11 mouse cellular contexts compared by ENCODE assay signal in the genomic region with DNA sequence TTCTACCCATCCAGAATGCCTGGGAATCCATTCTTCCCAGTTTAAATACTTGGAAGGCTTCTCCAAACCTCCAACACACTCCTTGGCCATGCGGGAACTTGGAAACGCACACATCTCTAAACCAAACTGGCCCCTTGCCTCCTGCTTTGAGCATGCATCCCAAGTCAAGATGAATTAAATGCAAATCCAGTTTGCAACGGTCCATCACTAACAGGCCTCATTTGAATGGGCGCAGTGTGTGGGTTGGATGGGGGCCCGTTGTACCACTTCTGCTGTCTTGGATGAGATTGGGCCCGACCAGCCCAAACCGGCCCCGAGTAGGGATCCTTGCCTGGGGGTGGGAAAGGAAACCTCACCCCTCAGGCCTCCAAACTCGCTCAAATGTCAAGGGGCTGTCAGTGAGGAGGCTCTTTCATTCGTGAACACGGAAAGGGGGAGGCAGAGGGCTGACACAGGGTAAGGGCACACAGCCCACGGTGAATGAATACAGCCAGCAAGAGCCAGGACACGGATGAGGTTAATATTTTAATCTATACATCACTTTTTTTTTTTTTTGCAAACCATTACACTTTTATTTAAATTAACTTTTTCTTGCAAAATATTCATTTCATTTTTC. TPM values are rescaled to one million over a fixed set of nuclear protein-coding genes. Genes with fewer than 3 reads are reported as not detected.
A peak's percentile ranks its signal among the peaks of the same experiment; 100 is the strongest.
DNase-seq lines count a peak whose midpoint lies in the region; ATAC-seq lines count a peak whose summit lies in the region.
"Had no signal": no experiment of that assay in that cellular context is flagged by ENCODE, and none has a peak within 500 bp of the region (broad histone marks: within the 10 kb centered on the region; RNA-seq: fewer than 3 reads in every experiment).

No protein-coding gene starts in this region.

- peak; percentile 89 to 94 for DNase-seq in cerebellum, postnatal 10 days
- DNase-seq in cerebellum, adult 18-20 months = no peak
- DNase-seq in lung, postnatal 10 days = peak; percentile 31
- no peak for DNase-seq in lung, postnatal 14 days
- DNase-seq in gastrocnemius, postnatal 14 days = no peak
- DNase-seq in ovary, postnatal 36 days (ENCODE audit: low spot score) = no peak
- DNase-seq: cerebellum, adult 9-11 months had no signal

- H3K36me3 ChIP-seq in hindbrain, embryonic 16.5 days (ENCODE audit: control insufficient read depth, insufficient read depth, low read length) = no peaks in the 10 kb centered on the region
- H3K36me3 ChIP-seq in neural tube, embryonic 15.5 days = no peaks in the 10 kb centered on the region
- H3K36me3 ChIP-seq: liver, embryonic 15.5 days had no signal

- H3K4me3 ChIP-seq in hindbrain, embryonic 16.5 days (ENCODE audit: low read length) = no peak overlapping the region
- H3K4me3 ChIP-seq in neural tube, embryonic 15.5 days (replicated peaks) = no peak overlapping the region
- H3K4me3 ChIP-seq: heart, embryonic 10.5 days; liver, embryonic 15.5 days had no signal

- ATAC-seq in hindbrain, embryonic 16.5 days = peak; percentile 92
- peak; percentile 61; the same call in 1 of the 2 replicates for ATAC-seq in neural tube, embryonic 15.5 days (ENCODE audit: low FRiP score)

- 31% methylated on average over 13 of the region's 13 CpGs for WGBS in hindbrain, embryonic 16.5 days
- 38% methylated on average over 13 of the region's 13 CpGs for WGBS in neural tube, embryonic 15.5 days

- H3K9me3 ChIP-seq in hindbrain, embryonic 16.5 days (ENCODE audit: control insufficient read depth, low read length) = no peaks in the 10 kb centered on the region
- H3K9me3 ChIP-seq in neural tube, embryonic 15.5 days (replicated peaks) = no peaks in the 10 kb centered on the region
- H3K9me3 ChIP-seq: heart, embryonic 10.5 days; liver, embryonic 15.5 days had no signal

- no peak overlapping the region for H3K4me2 ChIP-seq in hindbrain, embryonic 16.5 days (ENCODE audit: low read length)
- no peak overlapping the region for H3K4me2 ChIP-seq in neural tube, embryonic 15.5 days
- H3K4me2 ChIP-seq: liver, embryonic 15.5 days had no signal

- no peaks in the 10 kb centered on the region for H3K27me3 ChIP-seq in hindbrain, embryonic 16.5 days (replicated peaks; ENCODE audit: control insufficient read depth, insufficient read depth, low read length)
- H3K27me3 ChIP-seq in neural tube, embryonic 15.5 days (replicated peaks) = no peaks in the 10 kb centered on the region
- H3K27me3 ChIP-seq: liver, embryonic 15.5 days had no signal

- intact Hi-C loops in gastrocnemius, postnatal 14 days (cut with DNase I; ENCODE audit: low total_unique reads) = no loop called here

- peaks cover 4% of the 10 kb centered on the region; the same call in 1 of the 2 replicates for H3K4me1 ChIP-seq in hindbrain, embryonic 16.5 days (ENCODE audit: control insufficient read depth, insufficient read depth, low read depth, low read length)
- H3K4me1 ChIP-seq in neural tube, embryonic 15.5 days = 0 out of 2 replicates have a peak, but pooled peaks cover 2% of the 10 kb centered on the region
- H3K4me1 ChIP-seq: liver, embryonic 15.5 days had no signal

- H3K27ac ChIP-seq in hindbrain, embryonic 16.5 days (ENCODE audit: low read depth, low read length) = peak overlapping the region; percentile 29; the same call in 1 of the 2 replicates
- no peak overlapping the region for H3K27ac ChIP-seq in neural tube, embryonic 15.5 days (replicated peaks)
- H3K27ac ChIP-seq: heart, embryonic 10.5 days; liver, embryonic 15.5 days had no signal

- H3K9ac ChIP-seq in hindbrain, embryonic 16.5 days (ENCODE audit: low read depth, low read length) = no peak overlapping the region
- no peak overlapping the region for H3K9ac ChIP-seq in neural tube, embryonic 15.5 days (replicated peaks)
- H3K9ac ChIP-seq: liver, embryonic 15.5 days had no signal

RNA-seq across cellular contexts. Expression of a gene that starts 38.7 kb away (rescaled TPM):
- 0.61 and 2.3 TPM in 2 replicates for polyA plus RNA-seq in hindbrain, embryonic 16.5 days (2015; fragmentation: Nextera tagmentation; extraction: Ambion mirVana)
- 0.89 and 1.7 TPM in 2 replicates for polyA plus RNA-seq in neural tube, embryonic 15.5 days (2015; fragmentation: Nextera tagmentation; extraction: Ambion mirVana)
- 1 to 10 TPM; 1.8 to 1.9 TPM for total RNA-seq in gastrocnemius, postnatal 14 days (2021)

Comparison
In these comparisons a context has a peak if more than half of its experiments do, and no peak if none do; other contexts are left out.
1. DNase-seq: peak in cerebellum, postnatal 10 days (2 of 2) and lung, postnatal 10 days (single experiment); none in cerebellum, adult 18-20 months (0 of 2), lung, postnatal 14 days (single experiment), gastrocnemius, postnatal 14 days (single experiment) and ovary, postnatal 36 days (single experiment).